9 mouse cellular contexts compared by ENCODE assay signal in the genomic region with DNA sequence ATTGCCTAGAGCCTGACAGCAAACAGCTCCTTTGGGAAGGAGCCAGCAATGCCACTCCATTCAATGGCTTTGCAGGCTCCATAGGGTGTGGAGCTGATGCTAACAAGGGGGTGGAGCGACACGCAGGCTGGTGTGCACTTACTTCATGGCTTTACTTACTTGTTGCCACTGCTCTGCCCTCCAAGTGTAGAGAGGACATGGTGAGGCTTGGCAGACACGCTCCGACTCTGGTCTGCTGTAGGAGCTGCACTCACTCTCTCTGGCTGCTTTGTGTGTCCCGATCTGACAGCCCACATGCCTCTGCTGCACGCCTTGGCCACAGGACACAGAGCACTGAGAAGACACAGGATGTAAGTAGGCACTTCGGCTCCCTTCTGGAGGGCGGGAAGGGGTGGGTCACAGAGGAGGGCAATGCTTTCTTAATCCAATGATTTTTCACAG. TPM values are rescaled to one million over a fixed set of nuclear protein-coding genes. Genes with fewer than 3 reads are reported as not detected.
DNase-seq lines count a peak whose midpoint lies in the region; ATAC-seq and TF ChIP-seq lines count a peak whose summit lies in the region.
"Had no signal": no experiment of that assay in that cellular context is flagged by ENCODE, and none has a peak within 500 bp of the region (broad histone marks: within the 10 kb centered on the region; RNA-seq: fewer than 3 reads in every experiment).

A gene (plus strand): TSS at position 168 of the 441 bp plus-strand sequence.

- H3K4me3 ChIP-seq in ES-Bruce4 (ENCODE audit: low read depth, low read length): peak within 1 kb of the TSS; percentile 26; the same call in 1 of the 2 replicates
- H3K4me3 ChIP-seq in hindbrain, embryonic 13.5 days: peak within 1 kb of the TSS; percentile 19; the same call in 1 of the 2 replicates

- TF ChIP-seq POLR2A in ES-Bruce4 (IDR thresholded peaks at IDR 0.05; ENCODE audit: insufficient read depth, low read length): no peak

- peak; percentile 46; the same call in 1 of the 2 replicates for ATAC-seq in hindbrain, embryonic 13.5 days (ENCODE audit: low FRiP score)
- no peak for ATAC-seq in activated CD4-positive, CD25-positive, alpha-beta regulatory T cell, adult 4 months

- TF ChIP-seq EP300 in ES-Bruce4 (IDR thresholded peaks at IDR 0.05; ENCODE audit: insufficient read depth, low read depth, low read length): 0 out of 2 replicates have a peak, but pooled peaks have one; percentile 10

- H3K4me2 ChIP-seq in hindbrain, embryonic 13.5 days: peak within 1 kb of the TSS; percentile 42

- H3K4me1 ChIP-seq in ES-Bruce4 (ENCODE audit: control insufficient read depth, insufficient read depth, low read length): no peaks in the 10 kb centered on the region
- H3K4me1 ChIP-seq in hindbrain, embryonic 13.5 days (replicated peaks): peaks cover 17% of the 10 kb centered on the region

- no peak for TF ChIP-seq CTCF in ES-Bruce4 (IDR thresholded peaks at IDR 0.05; ENCODE audit: low read depth, low read length)

- 4% methylated on average over 8 of the region's 8 CpGs for WGBS in hindbrain, embryonic 13.5 days

- peak; percentile 71 for DNase-seq in ZHBTc4 (ENCODE audit: low read depth, low spot score)
- peak; percentile 16 for DNase-seq in lung, postnatal 14 days
- DNase-seq in layer of hippocampus, postnatal 14 days (ENCODE audit: low spot score in 2 of 2): no peak
- DNase-seq in ovary, adult 18-20 months (ENCODE audit: low spot score): no peak
- DNase-seq in layer of hippocampus, postnatal 25 days (ENCODE audit: extremely low spot score in 1 of 2, low spot score in 1 of 2): no peak
- DNase-seq: right cerebral cortex, postnatal 25 days had no signal

- no peak within 1 kb of the TSS for H3K27ac ChIP-seq in ES-Bruce4 (ENCODE audit: insufficient read depth, low read length)
- H3K27ac ChIP-seq in hindbrain, embryonic 13.5 days: no peak within 1 kb of the TSS

- H3K9ac ChIP-seq in ES-Bruce4 (ENCODE audit: low read depth, poor library complexity, severe bottlenecking): no peak within 1 kb of the TSS
- H3K9ac ChIP-seq in hindbrain, embryonic 13.5 days: no peak within 1 kb of the TSS

- no peaks in the 10 kb centered on the region for H3K27me3 ChIP-seq in ES-Bruce4 (ENCODE audit: control insufficient read depth, insufficient read depth, low read length, poor library complexity, severe bottlenecking)
- H3K27me3 ChIP-seq in hindbrain, embryonic 13.5 days: peaks cover 49% of the 10 kb centered on the region

- H3K9me3 ChIP-seq in ES-Bruce4 (replicated peaks; ENCODE audit: control insufficient read depth, insufficient read depth, low read length, poor library complexity, severe bottlenecking): no peaks in the 10 kb centered on the region
- H3K9me3 ChIP-seq in hindbrain, embryonic 13.5 days: no peaks in the 10 kb centered on the region

- H3K36me3 ChIP-seq in ES-Bruce4 (ENCODE audit: control insufficient read depth, insufficient read depth, low read length, poor library complexity, severe bottlenecking): no peaks in the 10 kb centered on the region
- H3K36me3 ChIP-seq in hindbrain, embryonic 13.5 days: no peaks in the 10 kb centered on the region

RNA-seq across cellular contexts. Expression of the gene that starts here (rescaled TPM):
- 0.40 TPM in 1 of 2 replicates, not detected in the other for polyA plus RNA-seq in ES-Bruce4 (2011; ENCODE audit: insufficient read depth, insufficient read length, low read depth, missing spikeins)
- 0.41 and 0.97 TPM in 2 replicates for polyA plus RNA-seq in hindbrain, embryonic 13.5 days (2015; fragmentation: Nextera tagmentation; extraction: Ambion mirVana)
- total RNA-seq in layer of hippocampus, postnatal 14 days (2021): under 1 TPM; 0.25 to 0.29 TPM
- not detected for polyA plus RNA-seq in activated CD4-positive, CD25-positive, alpha-beta regulatory T cell, adult 4 months (2017; shearing (Covaris generic))
- total RNA-seq in layer of hippocampus, postnatal 25 days (2021): under 1 TPM in 1 of 2 experiments, not detected in 1; 0.12 TPM

Comparison
In these comparisons a context has a peak if more than half of its experiments do, and no peak if none do; other contexts are left out.
1. Peak in ATAC-seq, H3K4me3 ChIP-seq and H3K4me2 ChIP-seq in hindbrain, embryonic 13.5 days; RNA of the gene not detected or under 1 TPM.
2. DNase-seq: peak in ZHBTc4 (single experiment) and lung, postnatal 14 days (single experiment); none in layer of hippocampus, postnatal 14 days (0 of 2), ovary, adult 18-20 months (single experiment) and layer of hippocampus, postnatal 25 days (0 of 2).